Mouse (Mus musculus) E14TG2a.4 (cell line): ENCODE results near the gene N4bp1.

ENCODE experiments used
- H3K27me3 ChIP-seq: 2 replicates; pipeline ENCODE4 v1.6.1; 2014; ENCODE audit warnings: low read length, control low read depth; ENCODE audit not compliant: insufficient read depth
- H3K36me3 ChIP-seq: 2 replicates; pipeline ENCODE4 v1.6.1; 2014; ENCODE audit warnings: low read length, control low read depth; ENCODE audit not compliant: insufficient read depth
- H3K4me1 ChIP-seq: replicated peaks from 2 replicates; pipeline ENCODE4 v1.6.1; 2014; ENCODE audit warnings: low read depth, low read length, control low read depth
- H3K4me3 ChIP-seq: replicated peaks from 2 replicates; pipeline ENCODE4 v1.5.1; 2014; ENCODE audit warnings: mild to moderate bottlenecking, low read length
- H3K9me3 ChIP-seq: 2 replicates; pipeline ENCODE4 v1.6.1; 2014; ENCODE audit warnings: low read length, control low read depth
- CTCF ChIP-seq: conservative IDR thresholded peaks from 2 replicates; pipeline ENCODE4 v1.5.1; 2014; ENCODE audit warnings: low read length
- NANOG ChIP-seq: IDR thresholded peaks from 2 replicates; pipeline ENCODE4 v1.6.1; 2014; ENCODE audit warnings: borderline replicate concordance, low read length, mixed read lengths
- POU5F1 ChIP-seq: IDR thresholded peaks from 2 replicates; pipeline ENCODE4 v1.6.1; 2014; ENCODE audit warnings: low read length, borderline replicate concordance

The N4bp1 gene

DNA sequence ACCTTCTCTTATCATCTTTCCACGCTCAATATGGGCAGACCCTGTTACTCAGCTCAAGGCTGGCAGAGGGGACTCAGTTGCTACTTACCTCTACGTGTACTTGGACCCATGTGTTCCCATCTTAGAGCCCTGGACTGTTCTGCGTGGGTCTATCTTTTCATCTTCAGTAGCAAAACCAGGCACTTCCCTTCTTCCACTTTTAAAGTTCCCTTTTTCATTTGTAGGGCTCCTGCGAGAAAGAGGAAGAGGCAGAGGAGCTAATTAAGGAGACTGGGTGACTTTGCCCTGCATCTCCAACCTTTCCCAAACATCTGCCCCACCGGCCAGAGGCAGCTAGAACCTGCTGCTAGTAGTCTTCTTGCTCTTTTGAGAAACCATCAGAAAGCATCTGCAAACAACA lies 35.9 kb upstream of the N4bp1 start:
- Histone ChIP-seq H3K36me3 (no peaks in the 10 kb centered on the region), H3K4me3 (no peak overlapping the region), H3K9me3 (no peaks in the 10 kb centered on the region), H3K4me1 (peaks cover 5% of the 10 kb centered on the region; the same call in 1 of the 2 replicates), H3K27me3 (no peaks in the 10 kb centered on the region; the same call in 1 of the 2 replicates)
- TF ChIP-seq POU5F1 (no peak), NANOG (no peak), CTCF (no peak)

DNA sequence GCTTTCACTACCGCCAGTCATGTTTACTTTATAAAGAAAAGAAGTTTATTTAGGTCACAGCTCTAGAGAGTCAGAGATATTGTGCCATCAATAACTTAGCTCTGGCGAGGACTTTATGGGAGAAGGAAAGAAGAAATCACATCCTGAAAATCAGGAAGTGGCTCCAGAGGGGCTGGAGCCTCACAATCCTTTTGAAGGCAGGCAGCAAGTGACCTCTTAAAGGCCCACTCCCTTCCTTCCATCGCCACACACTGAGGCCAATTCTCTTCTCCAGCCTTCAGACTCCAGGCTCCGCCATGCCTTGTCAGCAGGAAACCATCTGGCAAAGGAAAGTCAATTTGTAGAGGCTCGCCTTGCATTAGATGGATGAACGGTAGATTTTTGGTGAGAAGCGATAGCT lies 35.4 kb upstream of the N4bp1 start:
- Histone ChIP-seq H3K4me3 (no peak overlapping the region), H3K4me1 (peaks cover 5% of the 10 kb centered on the region; the same call in 1 of the 2 replicates), H3K9me3 (no peaks in the 10 kb centered on the region), H3K36me3 (no peaks in the 10 kb centered on the region), H3K27me3 (no peaks in the 10 kb centered on the region; the same call in 1 of the 2 replicates)
- no peak for TF ChIP-seq CTCF
- no peak for TF ChIP-seq NANOG
- TF ChIP-seq POU5F1, result no peak

DNA sequence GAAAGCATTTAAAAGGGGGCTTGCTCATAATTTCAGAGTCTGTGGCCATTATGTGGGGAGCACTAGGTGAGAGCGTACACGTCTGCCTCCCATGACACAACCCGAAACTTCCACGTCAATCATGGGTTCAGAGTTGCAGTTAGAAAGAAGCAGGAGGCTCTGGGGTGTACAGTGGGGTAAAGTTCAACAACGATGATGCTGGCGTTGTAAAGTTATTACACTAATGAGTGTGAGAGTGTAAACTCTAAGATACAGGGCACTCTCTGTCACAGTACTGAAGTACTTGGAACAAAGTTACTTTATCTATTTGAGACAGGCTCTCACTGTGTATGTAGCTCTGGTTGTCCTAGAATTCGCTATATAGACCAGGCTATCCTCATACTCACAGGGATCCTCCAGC lies 35.0 kb upstream of the N4bp1 start:
- TF ChIP-seq CTCF, result no peak
- TF ChIP-seq NANOG, result no peak
- no peak for TF ChIP-seq POU5F1
- Histone ChIP-seq H3K36me3 (no peaks in the 10 kb centered on the region), H3K27me3 (no peaks in the 10 kb centered on the region; the same call in 1 of the 2 replicates), H3K9me3 (no peaks in the 10 kb centered on the region), H3K4me1 (peaks cover 5% of the 10 kb centered on the region; the same call in 1 of the 2 replicates), H3K4me3 (no peak overlapping the region)

DNA sequence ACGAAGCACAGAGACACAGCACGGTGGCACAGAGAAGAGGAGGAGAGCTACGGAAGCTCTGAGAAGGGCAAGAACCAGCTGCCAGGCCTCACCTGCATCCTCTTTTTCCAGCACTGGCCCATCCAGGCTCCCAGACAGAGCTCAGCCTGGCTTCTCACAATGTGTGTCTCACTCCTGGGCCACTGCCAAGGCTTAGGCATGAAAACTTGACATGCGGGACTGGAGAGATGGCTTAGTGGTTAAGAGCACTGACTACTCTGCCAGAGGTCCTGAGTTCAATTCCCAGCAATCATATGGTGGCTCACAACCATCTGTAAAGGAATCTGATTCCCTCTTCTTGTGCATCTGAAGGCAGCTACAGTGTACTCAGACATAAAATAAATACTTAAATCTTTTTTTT lies 34.2 kb upstream of the N4bp1 start:
- TF ChIP-seq CTCF (no peak), NANOG (no peak), POU5F1 (no peak)
- no peaks in the 10 kb centered on the region; the same call in 1 of the 2 replicates for H3K27me3 ChIP-seq
- no peaks in the 10 kb centered on the region for H3K9me3 ChIP-seq
- H3K4me3 ChIP-seq, result no peak overlapping the region
- peaks cover 5% of the 10 kb centered on the region; the same call in 1 of the 2 replicates for H3K4me1 ChIP-seq
- no peaks in the 10 kb centered on the region for H3K36me3 ChIP-seq

DNA sequence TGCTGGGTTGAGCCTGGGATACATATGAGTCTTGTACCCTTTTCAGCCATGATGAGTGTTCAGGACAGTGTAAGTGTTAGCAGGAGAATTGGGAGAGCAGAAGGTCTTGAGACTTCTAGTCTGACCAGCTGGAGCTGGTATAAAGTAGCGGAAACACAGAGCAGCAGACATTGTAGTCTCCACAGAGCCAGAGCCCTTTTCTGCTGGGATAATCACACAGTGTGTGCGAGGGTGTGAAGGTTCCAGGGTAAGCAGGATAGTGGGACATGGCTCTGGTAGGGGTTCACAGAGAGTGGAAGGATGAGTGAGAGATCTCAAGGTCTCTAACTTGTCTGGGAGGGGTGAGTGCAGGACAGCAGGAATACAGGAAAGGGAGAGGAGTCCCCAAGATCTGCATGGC lies 33.0 kb upstream of the N4bp1 start:
- TF ChIP-seq POU5F1 (no peak), NANOG (no peak), CTCF (no peak)
- no peaks in the 10 kb centered on the region for H3K9me3 ChIP-seq
- no peak overlapping the region for H3K4me3 ChIP-seq
- no peaks in the 10 kb centered on the region for H3K36me3 ChIP-seq
- peaks cover under 1% of the 10 kb centered on the region; the same call in 1 of the 2 replicates for H3K4me1 ChIP-seq
- H3K27me3 ChIP-seq, result no peaks in the 10 kb centered on the region; the same call in 1 of the 2 replicates

DNA sequence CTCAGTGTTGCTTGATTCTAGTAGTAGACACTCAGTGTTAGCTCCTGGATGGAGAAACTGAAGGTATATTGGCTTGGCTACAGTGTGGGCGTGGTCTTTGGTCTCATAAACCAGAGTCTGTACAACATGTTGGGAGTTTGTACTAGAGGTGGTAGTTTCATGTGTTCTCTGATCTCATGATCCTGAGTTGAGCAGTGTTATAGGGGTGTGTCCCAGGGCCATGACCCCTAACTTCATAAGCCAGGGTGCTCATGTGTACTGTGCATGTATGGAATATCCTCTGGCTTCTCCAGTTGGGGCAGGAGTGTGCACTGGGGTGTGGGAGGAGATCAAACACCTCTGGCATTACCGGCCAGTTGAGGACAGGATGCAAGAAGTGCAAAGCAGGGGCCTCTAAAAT lies 32.6 kb upstream of the N4bp1 start:
- H3K4me1 ChIP-seq, result no peaks in the 10 kb centered on the region
- TF ChIP-seq NANOG (no peak), POU5F1 (no peak), CTCF (no peak)
- H3K36me3 ChIP-seq, result no peaks in the 10 kb centered on the region
- H3K27me3 ChIP-seq, result no peaks in the 10 kb centered on the region; the same call in 1 of the 2 replicates
- H3K9me3 ChIP-seq, result no peaks in the 10 kb centered on the region
- H3K4me3 ChIP-seq, result no peak overlapping the region

DNA sequence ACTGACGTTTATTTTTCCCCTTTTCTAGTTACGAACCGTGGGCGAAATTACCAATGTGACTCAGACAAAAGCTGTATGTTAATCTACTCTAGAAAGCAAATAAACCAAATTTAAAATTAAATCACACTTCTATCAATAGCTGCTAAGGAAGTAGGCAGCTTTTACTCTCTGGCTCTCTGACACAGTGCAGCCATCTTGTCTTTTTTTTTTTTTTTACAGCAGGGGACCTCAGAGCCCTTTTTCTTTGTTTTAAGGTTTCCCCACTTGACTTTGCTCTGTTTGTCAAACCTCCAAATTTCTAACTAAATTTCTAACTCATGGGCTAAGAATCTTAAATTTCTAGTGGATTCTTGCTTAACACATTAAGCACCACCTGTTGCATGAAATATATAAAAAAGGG lies 31.3 kb upstream of the N4bp1 start:
- Histone ChIP-seq H3K4me1 (no peaks in the 10 kb centered on the region), H3K4me3 (no peak overlapping the region), H3K36me3 (no peaks in the 10 kb centered on the region), H3K9me3 (no peaks in the 10 kb centered on the region), H3K27me3 (no peaks in the 10 kb centered on the region; the same call in 1 of the 2 replicates)
- TF ChIP-seq POU5F1 (no peak), CTCF (no peak), NANOG (no peak)

DNA sequence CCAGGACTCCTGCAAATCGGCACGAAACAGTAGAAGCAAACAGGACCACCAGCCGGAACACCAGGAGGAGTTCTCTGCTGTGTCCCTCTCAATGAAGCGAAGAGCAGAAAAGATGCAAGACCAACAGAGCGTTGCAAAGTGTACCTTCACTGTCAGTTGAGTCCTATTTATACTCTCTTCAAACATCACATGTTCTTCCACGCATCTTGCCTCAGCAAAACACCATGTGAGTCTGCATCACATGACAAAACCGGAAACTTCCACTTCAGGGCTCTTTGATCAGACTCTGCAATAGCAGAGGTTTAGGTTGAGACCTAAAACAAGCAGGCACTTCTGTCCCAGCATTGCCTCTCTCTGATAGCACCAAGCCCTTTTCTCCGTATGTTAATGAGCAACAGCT lies 26.1 kb upstream of the N4bp1 start:
- H3K9me3 ChIP-seq, result no peaks in the 10 kb centered on the region
- no peak for TF ChIP-seq POU5F1
- TF ChIP-seq NANOG, result no peak
- no peak for TF ChIP-seq CTCF
- H3K36me3 ChIP-seq, result no peaks in the 10 kb centered on the region
- H3K27me3 ChIP-seq, result no peaks in the 10 kb centered on the region
- no peak overlapping the region for H3K4me3 ChIP-seq
- peaks cover 1% of the 10 kb centered on the region; the same call in 1 of the 2 replicates for H3K4me1 ChIP-seq

DNA sequence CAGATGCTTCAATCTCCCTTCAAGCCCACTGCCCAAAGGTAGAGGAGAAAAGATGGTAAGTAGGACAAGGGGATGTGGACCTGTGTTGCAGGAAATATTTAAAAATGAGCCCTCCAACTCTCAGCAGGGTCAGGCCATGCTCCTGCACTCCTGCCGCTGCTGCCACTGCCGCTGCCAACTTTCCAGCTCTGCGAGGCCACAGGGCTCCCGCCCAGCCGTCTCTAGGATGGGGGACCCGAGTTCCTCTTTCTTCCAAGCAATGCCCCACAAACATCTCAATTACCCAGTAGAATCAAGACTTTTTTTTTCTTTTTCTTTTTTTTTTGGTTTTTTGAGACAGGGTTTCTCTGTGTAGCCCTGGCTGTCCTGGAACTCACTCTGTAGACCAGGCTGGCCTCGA lies 25.2 kb upstream of the N4bp1 start:
- TF ChIP-seq CTCF (no peak), POU5F1 (no peak), NANOG (no peak)
- Histone ChIP-seq H3K9me3 (no peaks in the 10 kb centered on the region), H3K36me3 (no peaks in the 10 kb centered on the region), H3K4me1 (peaks cover 3% of the 10 kb centered on the region; the same call in 1 of the 2 replicates), H3K27me3 (no peaks in the 10 kb centered on the region), H3K4me3 (no peak overlapping the region)
